Mouse (Mus musculus) urinary bladder, postnatal 0 days (tissue): ENCODE results near the gene Polr2h. TPM values are rescaled to one million over a fixed set of nuclear protein-coding genes. Genes with fewer than 3 reads are reported as not detected.

Source experiments
- polyA plus RNA-seq: library from polyadenylated mRNA; unstranded; fragments of >200 nt; fragmentation: Nextera tagmentation; extraction: Ambion mirVana; gene quantifications from 2 replicates; pipeline ENCODE4 v1.2.1, GENCODE M21; 2015

Gene Polr2h
- polyA plus RNA-seq = 52.9 and 58.7 TPM in 2 replicates

GRCm38 (mm10) chr16:20717181-20717977 is at the start of gene Polr2h, which contains the start of gene Clcn2:
Gene Polr2h, plus strand, starts transcription at chr16:20717665.
Gene Clcn2, minus strand, starts transcription at chr16:20717746.

GRCm38 (mm10) chr16:20668013-20668412 is 49.5 kb upstream of the Polr2h start, which contains the start of gene Eif4g1:
Gene Eif4g1, plus strand, starts transcription at chr16:20668313.

GRCm38 (mm10) chr16:20693111-20693701 is 24.3 kb upstream of the Polr2h start, which contains the start of gene Fam131a:
Gene Fam131a, plus strand, starts transcription at chr16:20693241.

GRCm38 (mm10) chr16:20732925-20733730 is 15.7 kb downstream of the Polr2h start, which contains the start of gene Chrd:
Gene Chrd, plus strand, starts transcription at chr16:20733127.

GRCm38 (mm10) chr16:20733731-20734730 is 16.6 kb downstream of the Polr2h start, which contains the start of gene Thpo:
Gene Thpo, minus strand, starts transcription at chr16:20734511.

Other genes with a start within 250 kb of the Polr2h start
- 45.5 and 53.1 TPM in 2 replicates for gene Eif2b5, start 218.8 kb upstream of the Polr2h start, polyA plus RNA-seq
- 16.3 and 18.4 TPM in 2 replicates for gene Dvl3, start 200.7 kb upstream of the Polr2h start, polyA plus RNA-seq
- gene Ap2m1, start 182.2 kb upstream of the Polr2h start, polyA plus RNA-seq = 388 and 392 TPM in 2 replicates
- gene Abcf3, start 169.1 kb upstream of the Polr2h start, polyA plus RNA-seq = 27.3 and 32.1 TPM in 2 replicates
- 1.4 and 2.5 TPM in 2 replicates for gene Vwa5b2, start 128.2 kb upstream of the Polr2h start, polyA plus RNA-seq
- gene Eef1akmt4, start 106.1 kb upstream of the Polr2h start, polyA plus RNA-seq = 14.9 and 18.2 TPM in 2 replicates
- gene Gm49333, start 106.1 kb upstream of the Polr2h start, polyA plus RNA-seq = not detected in 2 replicates
- gene Alg3, start 105.9 kb upstream of the Polr2h start, polyA plus RNA-seq = 27.5 and 30.5 TPM in 2 replicates
- gene Camk2n2, start 96.4 kb upstream of the Polr2h start, polyA plus RNA-seq = 0.48 and 0.58 TPM in 2 replicates
- 0.42 and 0.94 TPM in 2 replicates for gene Ece2, start 87.8 kb upstream of the Polr2h start, polyA plus RNA-seq
- gene Psmd2, start 66.0 kb upstream of the Polr2h start, polyA plus RNA-seq = 175 and 183 TPM in 2 replicates
- gene Eif4g1, start 49.4 kb upstream of the Polr2h start, polyA plus RNA-seq = 106 and 116 TPM in 2 replicates
- 10.9 TPM in 2 replicates for gene Fam131a, start 24.4 kb upstream of the Polr2h start, polyA plus RNA-seq
- gene Clcn2, start 81 bp downstream of the Polr2h start, polyA plus RNA-seq = 1.6 TPM in 2 replicates
- 9.1 and 11.0 TPM in 2 replicates for gene Chrd, start 15.5 kb downstream of the Polr2h start, polyA plus RNA-seq
- gene Thpo, start 16.8 kb downstream of the Polr2h start, polyA plus RNA-seq = 0.46 and 1.3 TPM in 2 replicates